In the genomic region with DNA sequence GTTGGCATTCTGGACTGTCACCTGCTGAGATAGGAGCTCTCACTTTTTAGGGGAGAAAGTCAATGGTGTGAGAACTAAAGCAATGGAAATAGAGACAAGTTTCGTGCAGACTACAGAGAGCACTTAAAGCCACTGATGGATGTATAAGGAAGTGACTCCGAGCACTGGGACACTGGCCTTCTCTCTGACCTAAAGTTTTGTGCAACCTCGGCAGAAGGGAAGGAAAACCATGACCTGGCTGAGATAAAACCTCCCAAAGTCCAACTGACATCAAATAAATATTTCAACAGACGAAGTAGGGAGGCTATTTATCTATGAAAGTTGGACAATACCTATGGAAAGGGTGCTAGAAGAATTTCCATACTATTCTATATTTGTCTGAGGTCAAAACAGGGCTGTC, we compare ENCODE assay signal across 34 mouse cellular contexts.
"Had no signal": no experiment of that assay in that cellular context is flagged by ENCODE, and none has a peak within 500 bp of the region (broad histone marks: within the 10 kb centered on the region; RNA-seq: fewer than 3 reads in every experiment).

No protein-coding gene starts in this region.

- H3K4me1 ChIP-seq: heart, embryonic 10.5 days; heart, embryonic 12.5 days; heart, embryonic 13.5 days; heart, embryonic 15.5 days; hindbrain, embryonic 10.5 days; hindbrain, embryonic 12.5 days; hindbrain, embryonic 13.5 days; hindbrain, embryonic 15.5 days; intestine, embryonic 15.5 days; kidney, embryonic 15.5 days had no signal

- H3K27ac ChIP-seq: heart, embryonic 10.5 days; heart, embryonic 13.5 days; heart, embryonic 15.5 days; hindbrain, embryonic 10.5 days; hindbrain, embryonic 12.5 days; hindbrain, embryonic 13.5 days; hindbrain, embryonic 14.5 days; hindbrain, embryonic 15.5 days; hindbrain, postnatal 0 days; intestine, embryonic 15.5 days; kidney, embryonic 15.5 days; kidney, postnatal 0 days; layer of hippocampus, adult 2 months had no signal

- H3K9me3 ChIP-seq: heart, embryonic 10.5 days; heart, embryonic 12.5 days; heart, embryonic 13.5 days; heart, embryonic 15.5 days; hindbrain, embryonic 10.5 days; hindbrain, embryonic 12.5 days; hindbrain, embryonic 13.5 days; hindbrain, embryonic 15.5 days; intestine, embryonic 15.5 days; kidney, embryonic 15.5 days had no signal

- ATAC-seq: hindbrain, embryonic 16.5 days; hindbrain, postnatal 0 days; inflammation-experienced regulatory T-cells, adult 6 months; intestine, embryonic 15.5 days; intestine, postnatal 0 days had no signal

- H3K36me3 ChIP-seq: heart, embryonic 10.5 days; heart, embryonic 12.5 days; heart, embryonic 13.5 days; heart, embryonic 15.5 days; hindbrain, embryonic 10.5 days; hindbrain, embryonic 12.5 days; hindbrain, embryonic 13.5 days; hindbrain, embryonic 15.5 days; intestine, embryonic 15.5 days; kidney, embryonic 15.5 days had no signal

- DNase-seq: heart, postnatal 10 days; heart, postnatal 14 days; heart, postnatal 36 days; heart, postnatal 4 days; kidney, adult 11 months; kidney, adult 18-20 months; kidney, adult 2 months; kidney, adult 8-10 months; kidney, adult 9 months; kidney, postnatal 10 days; kidney, postnatal 14 days; kidney, postnatal 25 days; kidney, postnatal 36 days; kidney, postnatal 4 days; layer of hippocampus, adult 9-11 months; layer of hippocampus, postnatal 36 days had no signal

- H3K4me2 ChIP-seq: heart, embryonic 11.5 days; heart, embryonic 12.5 days; heart, embryonic 13.5 days; heart, embryonic 15.5 days; hindbrain, embryonic 12.5 days; hindbrain, embryonic 13.5 days; hindbrain, embryonic 14.5 days; hindbrain, embryonic 15.5 days; intestine, embryonic 15.5 days; kidney, embryonic 15.5 days had no signal

- H3K4me3 ChIP-seq: heart, embryonic 10.5 days; heart, embryonic 12.5 days; heart, embryonic 13.5 days; heart, embryonic 15.5 days; hindbrain, embryonic 10.5 days; hindbrain, embryonic 12.5 days; hindbrain, embryonic 13.5 days; hindbrain, embryonic 15.5 days; intestine, embryonic 15.5 days; kidney, embryonic 15.5 days; layer of hippocampus, adult 2 months had no signal

- H3K27me3 ChIP-seq: heart, embryonic 12.5 days; heart, embryonic 13.5 days; heart, embryonic 15.5 days; hindbrain, embryonic 12.5 days; hindbrain, embryonic 13.5 days; hindbrain, embryonic 15.5 days; intestine, embryonic 15.5 days; kidney, embryonic 15.5 days had no signal

- H3K9ac ChIP-seq: heart, embryonic 12.5 days; heart, embryonic 13.5 days; heart, embryonic 15.5 days; hindbrain, embryonic 12.5 days; hindbrain, embryonic 13.5 days; hindbrain, embryonic 14.5 days; hindbrain, embryonic 15.5 days; intestine, embryonic 15.5 days; kidney, embryonic 15.5 days had no signal
